Mouse (Mus musculus) natural killer cell, adult 2 months (primary cell): ENCODE measurements at regions not wholly inside any gene's neighbourhood (a gene's known extent, or its start where the extent isn't known, plus 50 kb on each side); places are given as distances from the start of the nearest gene placed in this dataset.

ENCODE experiments used
- DNase-seq, 2 experiments: peaks; one replicate each; pipeline ENCODE4 v3.0.0; 2022; ENCODE audit warnings: low spot score in 2 of 2

DNA sequence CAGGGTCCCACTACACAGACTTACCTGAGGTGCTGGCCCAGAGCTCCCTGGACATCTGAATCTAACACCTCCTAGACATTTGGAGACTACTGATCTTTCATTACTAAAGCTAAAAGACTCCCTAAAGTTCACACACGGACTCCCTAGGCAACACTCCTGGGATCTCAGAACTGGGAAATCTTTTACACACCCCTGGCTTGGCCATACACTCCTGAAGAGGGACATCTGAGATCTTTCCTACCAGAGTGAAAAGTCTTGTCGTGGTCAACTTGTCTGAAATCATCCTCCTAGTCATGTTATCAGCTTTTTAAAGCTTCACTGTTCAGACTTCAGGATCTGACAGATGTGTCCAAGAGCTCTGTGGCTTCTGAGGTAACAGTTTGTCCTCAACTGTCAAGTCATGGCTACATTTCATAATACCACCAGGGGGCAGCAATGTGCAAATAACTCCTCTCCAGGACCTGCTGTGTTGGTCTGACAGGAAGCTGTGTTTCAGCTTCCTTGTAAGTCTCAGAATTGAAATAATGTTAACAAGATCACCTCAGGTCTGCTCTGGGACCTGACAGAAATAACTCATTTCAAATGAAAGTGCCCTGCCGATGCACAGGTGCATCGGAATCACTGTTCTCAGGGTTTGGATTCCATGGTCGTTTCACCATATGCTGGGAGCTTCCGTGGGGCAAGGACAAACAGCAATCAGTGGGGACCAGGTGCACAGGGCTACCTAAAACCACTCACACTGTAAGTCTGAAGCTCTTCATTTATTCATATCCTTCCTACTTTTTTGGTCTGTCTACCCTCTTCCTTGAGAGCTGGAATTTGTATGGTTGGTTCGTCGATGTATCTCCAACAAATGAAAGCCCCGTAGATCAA is 92.3 kb upstream of the C1qtnf7 start:
- peak; percentile 36 to 45 for DNase-seq

DNA sequence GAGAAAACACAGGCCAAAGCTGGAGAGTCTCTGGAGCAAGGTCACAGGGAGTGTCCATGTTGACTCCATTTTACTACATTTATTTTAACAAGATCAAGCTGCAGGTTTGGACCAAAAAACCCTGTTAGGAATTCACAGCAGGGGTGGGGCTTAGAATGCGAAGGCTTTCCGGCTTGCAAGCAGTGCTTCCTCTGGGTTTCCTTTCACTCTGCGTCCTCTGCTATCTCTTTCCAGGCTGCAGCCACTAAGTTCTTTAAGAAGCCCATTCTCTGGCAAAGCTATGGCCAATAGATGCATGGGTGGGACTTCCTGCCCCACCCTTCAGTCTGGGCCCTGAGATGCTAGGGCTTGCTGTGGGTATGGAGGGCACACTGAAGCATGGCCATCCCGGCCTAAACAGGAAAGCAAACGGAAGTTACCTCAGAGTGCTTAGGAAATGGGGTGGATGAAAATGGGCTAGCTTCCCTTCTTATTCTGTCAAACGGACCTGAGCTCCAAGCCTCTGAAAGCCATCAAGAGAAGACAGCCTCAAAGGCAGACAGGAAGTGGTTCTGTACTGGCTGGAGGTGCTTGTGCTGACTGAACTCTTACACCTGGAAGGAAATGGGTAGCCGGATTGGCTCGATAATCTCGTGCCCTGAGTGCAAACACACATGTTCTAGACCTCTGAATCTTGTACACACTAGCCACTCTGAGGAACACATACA is 90.6 kb upstream of the C1qtnf7 start:
- DNase-seq, result no peak

DNA sequence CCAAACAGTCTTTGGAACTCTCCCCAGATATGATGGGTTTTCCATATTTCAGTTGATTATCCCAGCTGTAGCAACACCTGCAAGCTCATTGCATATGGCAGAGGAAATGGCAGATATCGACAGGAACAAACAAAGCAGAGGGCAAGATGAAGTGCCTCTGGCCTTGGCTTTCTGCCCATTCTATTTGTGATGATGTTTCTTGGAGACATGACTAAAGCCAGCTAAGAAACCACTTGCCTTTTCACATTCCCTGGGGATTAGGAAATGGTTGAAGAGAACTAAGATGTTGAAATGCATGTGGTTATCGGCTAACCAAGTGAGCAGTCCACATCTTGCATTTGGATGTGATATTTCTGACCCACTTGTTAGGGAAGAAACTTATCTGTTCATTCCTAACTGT is 82.0 kb upstream of the C1qtnf7 start:
- no peak for DNase-seq

DNA sequence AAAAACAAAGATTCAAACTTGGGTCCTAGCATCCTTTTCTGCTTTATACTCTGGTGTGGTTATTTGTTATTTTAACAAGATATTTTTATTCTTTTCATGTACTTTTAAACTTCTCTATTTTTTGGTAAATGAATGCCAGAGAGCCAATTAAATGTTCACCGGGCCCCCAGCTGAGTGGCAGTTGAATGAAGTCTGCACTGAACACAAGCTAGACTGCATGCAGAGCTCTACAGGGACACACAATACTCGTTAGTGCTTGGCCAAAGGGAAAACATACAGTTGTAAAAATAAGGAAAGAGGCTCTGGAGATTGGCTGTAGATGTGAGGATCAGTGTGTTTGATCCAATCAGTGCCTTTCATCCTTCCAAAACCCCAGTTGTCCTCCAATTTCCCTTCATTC is 76.1 kb upstream of the C1qtnf7 start:
- DNase-seq, result no peak

DNA sequence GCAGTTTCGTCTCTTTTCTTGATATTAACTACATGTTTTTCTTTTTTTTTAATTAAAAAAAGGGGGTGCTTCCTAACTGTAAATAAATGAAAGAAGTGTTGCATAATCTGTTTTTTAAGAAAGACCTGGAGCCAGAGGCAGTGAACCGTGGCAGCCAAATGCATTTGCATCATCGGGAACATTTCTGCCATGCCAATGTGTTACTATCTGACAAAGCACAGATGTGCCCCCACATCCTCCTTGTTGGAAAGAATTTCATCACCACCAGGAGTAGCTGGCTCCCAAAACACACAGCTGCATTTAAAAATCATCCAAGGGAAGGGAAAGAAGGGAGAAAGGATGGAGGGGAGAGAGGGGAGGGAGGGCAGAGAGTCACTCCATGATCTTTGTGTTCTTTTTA is 74.0 kb upstream of the C1qtnf7 start:
- no peak for DNase-seq

DNA sequence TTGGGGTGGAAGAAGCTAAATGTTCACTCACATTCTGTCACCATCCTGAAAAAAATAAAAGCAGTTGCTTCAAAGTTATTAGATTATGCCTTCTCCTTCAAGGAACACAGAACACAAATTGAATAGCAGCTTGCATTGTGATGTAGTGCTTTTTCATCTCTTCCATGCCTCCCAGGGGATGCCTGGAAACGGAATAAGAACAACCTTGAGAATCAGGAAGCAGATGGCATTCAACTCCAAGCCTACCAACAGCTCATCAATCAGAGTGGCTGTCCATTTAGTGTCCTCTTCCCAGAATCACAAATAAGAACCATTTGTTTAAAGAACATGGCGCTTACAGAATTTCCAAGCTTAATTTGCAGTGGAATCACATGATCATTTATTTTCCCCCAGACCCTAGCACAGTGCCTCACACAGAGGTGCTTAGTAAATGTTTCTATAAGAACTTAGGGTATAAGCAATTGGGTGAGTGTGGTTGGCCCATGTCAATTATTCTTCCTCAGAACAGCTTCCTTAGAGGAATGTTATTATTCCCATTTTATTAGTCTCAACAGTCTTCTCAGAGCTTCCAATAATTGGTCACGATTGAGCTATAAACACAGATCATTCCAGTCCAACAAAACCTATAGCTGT is 70.6 kb upstream of the C1qtnf7 start:
- DNase-seq, result no peak

DNA sequence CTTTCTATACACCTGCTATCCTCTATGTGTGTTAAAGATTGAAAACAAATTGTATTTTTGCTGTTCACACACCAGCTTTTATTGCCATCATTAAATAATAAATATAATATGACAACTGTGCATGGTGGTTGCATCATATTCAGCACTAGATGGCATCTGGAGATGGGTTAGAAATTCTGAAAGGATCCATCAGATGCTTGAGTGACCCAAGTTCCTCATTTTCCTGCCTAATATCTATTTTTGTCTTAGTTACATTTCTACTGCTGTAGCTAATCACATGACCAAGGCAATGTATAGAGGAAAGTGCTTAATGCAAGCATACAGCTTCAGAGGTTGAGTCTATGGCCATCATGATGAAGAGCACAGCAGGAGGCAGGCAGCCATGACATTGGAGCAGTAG is 69.7 kb upstream of the C1qtnf7 start:
- DNase-seq, result no peak

DNA sequence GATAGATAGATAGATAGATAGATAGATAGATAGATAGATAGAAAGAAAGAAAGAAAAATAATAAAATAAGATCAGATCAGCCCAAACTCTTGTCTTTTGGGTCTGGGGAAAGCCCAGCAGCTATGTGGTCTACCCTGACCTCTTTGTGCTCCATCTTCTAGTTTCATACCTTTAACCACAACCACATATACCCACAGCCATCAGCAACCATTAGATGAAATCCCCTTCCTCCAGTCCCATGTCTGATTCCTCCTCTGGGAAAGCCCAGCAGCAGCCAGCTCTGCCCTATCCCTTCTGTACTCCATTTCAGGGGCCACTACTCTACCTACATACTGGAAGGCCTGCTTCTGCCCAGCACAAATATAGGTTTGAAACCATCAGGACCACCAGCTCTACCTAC is 69.0 kb upstream of the C1qtnf7 start:
- no peak for DNase-seq

DNA sequence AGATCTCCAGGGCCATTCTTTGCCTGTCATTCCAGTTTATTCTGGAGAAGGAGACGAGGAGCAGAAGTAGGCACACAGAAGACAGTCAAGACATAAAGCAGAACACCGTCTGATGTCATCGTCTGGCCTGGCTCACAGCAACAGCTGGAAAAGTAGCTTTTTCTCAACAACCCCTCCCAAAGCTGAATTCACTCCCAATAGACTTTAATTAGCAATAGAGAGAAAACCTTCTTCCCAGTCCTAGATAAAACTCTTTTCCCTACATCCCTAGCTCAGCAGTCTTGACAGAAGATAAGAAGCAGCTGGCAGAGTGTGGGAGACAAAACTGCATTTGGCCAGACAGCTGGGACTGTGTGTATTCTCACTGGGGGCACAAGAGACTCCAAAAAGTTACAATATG is 59.3 kb upstream of the C1qtnf7 start:
- DNase-seq, result no peak

DNA sequence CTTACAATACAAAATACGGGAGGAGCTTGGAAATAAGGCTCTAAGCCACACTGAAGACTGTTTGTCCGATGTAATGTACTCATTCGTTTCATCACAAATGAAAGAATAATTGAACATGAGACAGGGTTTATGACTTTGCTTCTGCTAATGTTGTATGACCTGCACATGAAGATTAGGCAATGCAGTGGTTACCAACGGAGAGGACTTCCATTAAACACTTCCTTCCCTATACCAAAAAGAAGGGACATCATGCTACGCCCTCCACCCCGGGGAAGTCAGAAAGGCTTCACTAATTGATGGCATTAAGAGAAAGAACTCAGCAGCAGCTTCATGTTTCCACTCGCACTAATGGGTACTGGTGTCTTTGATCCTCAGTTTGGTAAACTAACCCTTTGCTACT is 57.6 kb upstream of the C1qtnf7 start:
- DNase-seq, result no peak

DNA sequence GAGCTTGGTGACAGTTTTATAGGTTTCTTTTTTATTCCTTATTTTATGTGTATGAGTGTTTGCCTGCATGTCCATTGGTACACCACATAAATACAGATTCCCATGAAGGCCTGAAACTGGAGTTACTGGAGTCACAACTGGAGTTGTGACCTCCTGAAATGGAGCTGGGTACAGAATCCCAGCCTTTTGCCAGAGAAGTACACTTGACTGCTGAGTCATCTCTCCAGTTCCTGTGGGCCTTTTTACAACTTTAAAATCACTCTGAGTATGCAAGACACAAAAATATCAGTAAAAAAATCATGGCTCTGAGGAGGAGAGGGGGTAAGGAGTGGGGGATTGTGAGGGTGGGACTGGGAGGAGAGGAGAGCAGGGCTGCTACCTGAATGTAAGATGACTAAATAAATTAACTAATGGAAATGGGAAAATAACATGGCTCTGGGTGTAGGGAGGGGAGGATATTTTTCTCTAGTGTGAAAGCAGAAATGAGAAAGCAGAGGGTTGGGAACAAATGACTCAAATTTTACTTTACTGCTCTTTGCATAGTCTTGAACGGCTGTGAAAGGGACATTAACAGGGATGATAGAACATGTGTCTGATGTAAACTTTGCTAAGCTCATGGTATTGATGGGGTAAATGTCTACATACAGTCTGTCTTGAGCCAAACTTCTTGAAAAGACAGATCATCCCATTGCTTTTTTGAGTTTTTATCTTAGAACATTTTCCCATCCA is 53.2 kb upstream of the C1qtnf7 start:
- no peak for DNase-seq
